Comparison of ENCODE assay signal across 8 mouse cellular contexts in the genomic region with DNA sequence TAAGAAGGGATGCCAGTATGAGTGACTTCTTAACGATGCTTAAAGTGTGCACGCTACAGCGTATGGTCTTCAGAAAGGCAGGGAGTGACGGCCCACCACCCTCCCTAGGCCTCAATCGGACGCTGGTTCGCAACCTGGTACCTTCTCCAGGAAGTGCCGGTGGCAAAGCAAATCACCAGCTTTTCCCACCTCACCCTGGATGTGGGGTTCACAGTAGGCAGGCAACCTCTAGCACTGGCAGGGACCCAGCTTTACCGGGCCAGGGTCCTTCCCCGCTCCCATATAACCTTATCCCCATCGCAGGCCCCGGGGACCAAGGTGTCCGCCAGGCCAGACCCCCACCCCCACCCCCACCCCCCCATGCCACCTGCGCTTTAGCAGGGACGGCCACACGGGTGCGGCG. TPM values are rescaled to one million over a fixed set of nuclear protein-coding genes. Genes with fewer than 3 reads are reported as not detected.
DNase-seq lines count a peak whose midpoint lies in the region; ATAC-seq and TF ChIP-seq lines count a peak whose summit lies in the region.

No protein-coding gene starts in this region.

- H3K4me1 ChIP-seq in lung, embryonic 14.5 days (ENCODE audit: insufficient read depth), result no peaks in the 10 kb centered on the region
- peaks cover 15% of the 10 kb centered on the region for H3K4me1 ChIP-seq in embryonic facial prominence, embryonic 15.5 days
- H3K4me1 ChIP-seq in intestine, embryonic 15.5 days (replicated peaks), result 0 out of 2 replicates have a peak, but pooled peaks cover 7% of the 10 kb centered on the region

- H3K4me3 ChIP-seq in lung, embryonic 14.5 days (ENCODE audit: low read depth, low read length), result peak overlapping the region; percentile 74
- H3K4me3 ChIP-seq in embryonic facial prominence, embryonic 15.5 days (replicated peaks), result peak overlapping the region; percentile 76
- H3K4me3 ChIP-seq in intestine, embryonic 15.5 days (replicated peaks), result peak overlapping the region; percentile 74

- peak overlapping the region; percentile 87 for H3K4me2 ChIP-seq in lung, embryonic 14.5 days
- H3K4me2 ChIP-seq in embryonic facial prominence, embryonic 15.5 days (replicated peaks), result peak overlapping the region; percentile 82
- peak overlapping the region; percentile 78 for H3K4me2 ChIP-seq in intestine, embryonic 15.5 days (replicated peaks)

- H3K9ac ChIP-seq in lung, embryonic 14.5 days, result peak overlapping the region; percentile 80
- peak overlapping the region; percentile 83 for H3K9ac ChIP-seq in embryonic facial prominence, embryonic 15.5 days
- H3K9ac ChIP-seq in intestine, embryonic 15.5 days, result peak overlapping the region; percentile 81

- H3K9me3 ChIP-seq in lung, embryonic 14.5 days (ENCODE audit: low read depth, low read length), result no peaks in the 10 kb centered on the region
- no peaks in the 10 kb centered on the region for H3K9me3 ChIP-seq in embryonic facial prominence, embryonic 15.5 days (replicated peaks)
- no peaks in the 10 kb centered on the region for H3K9me3 ChIP-seq in intestine, embryonic 15.5 days

- H3K36me3 ChIP-seq in lung, embryonic 14.5 days (ENCODE audit: insufficient read depth), result peaks cover 12% of the 10 kb centered on the region; the same call in 1 of the 2 replicates
- peaks cover 6% of the 10 kb centered on the region; the same call in 1 of the 2 replicates for H3K36me3 ChIP-seq in embryonic facial prominence, embryonic 15.5 days
- 0 out of 2 replicates have a peak, but pooled peaks cover 4% of the 10 kb centered on the region for H3K36me3 ChIP-seq in intestine, embryonic 15.5 days

- H3K27me3 ChIP-seq in lung, embryonic 14.5 days (ENCODE audit: insufficient read depth, low read length), result no peaks in the 10 kb centered on the region
- H3K27me3 ChIP-seq in embryonic facial prominence, embryonic 15.5 days, result no peaks in the 10 kb centered on the region
- no peaks in the 10 kb centered on the region for H3K27me3 ChIP-seq in intestine, embryonic 15.5 days (replicated peaks)

- H3K27ac ChIP-seq in lung, embryonic 14.5 days (ENCODE audit: low read depth), result 0 out of 2 replicates have a peak overlapping the region, but pooled peaks have one; percentile 60
- peak overlapping the region; percentile 84 for H3K27ac ChIP-seq in embryonic facial prominence, embryonic 15.5 days (replicated peaks)
- peak overlapping the region; percentile 56; the same call in 1 of the 2 replicates for H3K27ac ChIP-seq in intestine, embryonic 15.5 days

- no peak for TF ChIP-seq CTCF in lung, embryonic 14.5 days (IDR thresholded peaks at IDR 0.05; ENCODE audit: low read depth)

- peak; percentile 15 for DNase-seq in adrenal gland, postnatal 25 days
- DNase-seq in adrenal gland, postnatal 4 days (ENCODE audit: low spot score in 2 of 2), result no peak
- peak; percentile 34 for DNase-seq in lung, embryonic 14.5 days
- no peak for DNase-seq in lung, postnatal 4 days
- DNase-seq in thymus, postnatal 0 days (ENCODE audit: low spot score), result peak; percentile 43

- WGBS in lung, embryonic 14.5 days, result 0% methylated on average over 18 of the region's 18 CpGs
- under 1% methylated on average over 15 of the region's 18 CpGs for WGBS in embryonic facial prominence, embryonic 15.5 days
- whole genome bisulfite sequencing in intestine, embryonic 15.5 days, result 2% methylated on average over 18 of the region's 18 CpGs

- ATAC-seq in lung, embryonic 14.5 days (ENCODE audit: insufficient read depth), result peak; percentile 53
- ATAC-seq in embryonic facial prominence, embryonic 15.5 days (ENCODE audit: insufficient number of reproducible peaks, low FRiP score, low TSS enrichment, low read depth), result peak; percentile 55
- ATAC-seq in intestine, embryonic 15.5 days, result peak; percentile 54
- ATAC-seq in megakaryocyte-erythroid progenitor cell, adult 5-6 weeks (replicated peaks; ENCODE audit: low FRiP score, low TSS enrichment, poor library complexity, severe bottlenecking), result peak; percentile 22; the same call in 1 of the 2 replicates

RNA-seq across cellular contexts. Expression of gene Sc5d, which starts 0.3 kb away (rescaled TPM):
- total RNA-seq in adrenal gland, postnatal 25 days (2021), result 119 and 172 TPM in 2 replicates
- 10 to 100 TPM; 28.9 to 41.4 TPM for total RNA-seq in adrenal gland, postnatal 4 days (2021)
- 40.0 and 47.8 TPM in 2 replicates for polyA plus RNA-seq in lung, embryonic 14.5 days (2014; fragmentation: Nextera tagmentation; extraction: Ambion mirVana)
- polyA plus RNA-seq in embryonic facial prominence, embryonic 15.5 days (2015; fragmentation: Nextera tagmentation; extraction: Ambion mirVana), result 41.4 and 44.7 TPM in 2 replicates
- polyA plus RNA-seq in intestine, embryonic 15.5 days (2015; fragmentation: Nextera tagmentation; extraction: Ambion mirVana), result 84.1 and 90.9 TPM in 2 replicates
- total RNA-seq in megakaryocyte-erythroid progenitor cell, adult 5-6 weeks (2014; fragmentation: Nextera tagmentation), result 13.9 and 18.2 TPM in 2 replicates
- total RNA-seq in megakaryocyte-erythroid progenitor cell, adult 5-6 weeks (2017), result 20.2 and 24.5 TPM in 2 replicates
- polyA plus RNA-seq in thymus, postnatal 0 days (2015; fragmentation: Nextera tagmentation; extraction: Ambion mirVana), result 54.7 and 58.3 TPM in 2 replicates

Comparison
In these comparisons a context has a peak if more than half of its experiments do, and no peak if none do; other contexts are left out.
1. DNase-seq: peak in adrenal gland, postnatal 25 days (single experiment), lung, embryonic 14.5 days (single experiment) and thymus, postnatal 0 days (single experiment); none in adrenal gland, postnatal 4 days (0 of 2) and lung, postnatal 4 days (0 of 2).
2. Peak in every context shown above with its lines, with median percentiles within 50 percentile points of each other: ATAC-seq, H3K27ac ChIP-seq, H3K4me2 ChIP-seq, H3K4me3 ChIP-seq and H3K9ac ChIP-seq.